Mouse (Mus musculus) midbrain, embryonic 13.5 days (tissue): Measurements from ENCODE around the gene Gm21887. TPM values are rescaled to one million over a fixed set of nuclear protein-coding genes. Genes with fewer than 3 reads are reported as not detected.
"Not testable (repeated sequence)": the region's sequence is repeated elsewhere in the genome, so short reads cannot be mapped to it uniquely, and the experiment has no call there.

Experiments used
- ATAC-seq: fragments of 200-750 bp; cut with Nextera tagmentation; 2 replicates; pipeline ENCODE4 v1.8.0; 2017; ENCODE audit warnings: mild to moderate bottlenecking, moderate TSS enrichment, moderate library complexity
- H3K27ac ChIP-seq: fragments of 300-500 bp; sonication (generic); 2 replicates; pipeline ENCODE4 v1.5.1; 2015; ENCODE audit warnings: inconsistent platforms, mild to moderate bottlenecking, moderate library complexity
- H3K27me3 ChIP-seq: fragments of 300-500 bp; sonication (generic); 2 replicates; pipeline ENCODE4 v1.6.1; 2015; ENCODE audit warnings: mild to moderate bottlenecking, inconsistent platforms
- H3K36me3 ChIP-seq: fragments of 300-500 bp; sonication (generic); 2 replicates; pipeline ENCODE4 v1.6.1; 2015; ENCODE audit warnings: mild to moderate bottlenecking, inconsistent platforms
- H3K4me1 ChIP-seq: fragments of 300-500 bp; sonication (generic); replicated peaks from 2 replicates; pipeline ENCODE4 v1.6.1; 2015; ENCODE audit warnings: inconsistent platforms
- H3K4me2 ChIP-seq: fragments of 300-500 bp; sonication (generic); replicated peaks from 2 replicates; pipeline ENCODE4 v1.6.1; 2015; ENCODE audit warnings: moderate library complexity, mild to moderate bottlenecking, inconsistent platforms
- H3K4me3 ChIP-seq: fragments of 300-500 bp; sonication (generic); replicated peaks from 2 replicates; pipeline ENCODE4 v1.5.1; 2015; ENCODE audit warnings: mild to moderate bottlenecking, inconsistent platforms
- H3K9ac ChIP-seq: fragments of 300-500 bp; sonication (generic); replicated peaks from 2 replicates; pipeline ENCODE4 v1.6.1; 2015; ENCODE audit warnings: mild to moderate bottlenecking, inconsistent platforms
- H3K9me3 ChIP-seq: fragments of 300-500 bp; sonication (generic); 2 replicates; pipeline ENCODE4 v1.6.1; 2016; ENCODE audit warnings: mild to moderate bottlenecking, inconsistent platforms
- WGBS: fragments of 180-500 bp; shearing (Covaris S2); methylation state at CpG from one replicate; pipeline ENCODE4 v1.1.7; 2015; 5-methylcytosine and 5-hydroxymethylcytosine counted together
- polyA plus RNA-seq: library from polyadenylated mRNA; unstranded; fragments of >200 nt; fragmentation: Nextera tagmentation; extraction: Ambion mirVana; gene quantifications from 2 replicates; pipeline ENCODE4 v1.2.1, GENCODE M21; 2015

The Gm21887 gene
- 164 and 183 TPM in 2 replicates for polyA plus RNA-seq

GRCm38 (mm10) chrX:170009016-170009750, at the start of gene Gm21887:
Gene Gm21887 (plus strand): TSS chrX:170009659.
- peaks cover 46% of the 10 kb centered on the region for H3K9me3 ChIP-seq
- H3K27ac ChIP-seq = peak within 1 kb of the TSS; percentile 70
- peak within 1 kb of the TSS; percentile 63 for H3K9ac ChIP-seq
- H3K4me1 ChIP-seq, H3K27me3 ChIP-seq: not testable (repeated sequence)
- peaks cover 19% of the 10 kb centered on the region for H3K36me3 ChIP-seq
- peak within 1 kb of the TSS; percentile 26; the same call in 1 of the 2 replicates for H3K4me2 ChIP-seq
- 68% methylated on average over 118 of the region's 118 CpGs for WGBS
- ATAC-seq = peak; percentile 91
- H3K4me3 ChIP-seq = peak within 1 kb of the TSS; percentile 46

- H3K9ac ChIP-seq = no peak overlapping the region
- ATAC-seq = no peak
- peaks cover 12% of the 10 kb centered on the region for H3K36me3 ChIP-seq
- no peaks in the 10 kb centered on the region for H3K4me1 ChIP-seq
- H3K9me3 ChIP-seq = peaks cover 26% of the 10 kb centered on the region
- no peak overlapping the region for H3K4me2 ChIP-seq
- no peaks in the 10 kb centered on the region for H3K27me3 ChIP-seq
- no peak overlapping the region for H3K4me3 ChIP-seq
- 96% methylated on average over 1 of the region's 1 CpGs for WGBS
- H3K27ac ChIP-seq = no peak overlapping the region
Observed at GRCm38 (mm10) chrX:169969337-169969736, 40.1 kb upstream of the Gm21887 start.

- H3K4me3 ChIP-seq, H3K4me2 ChIP-seq, H3K9ac ChIP-seq, H3K27me3 ChIP-seq, H3K27ac ChIP-seq, H3K4me1 ChIP-seq: not testable (repeated sequence)
- Histone ChIP-seq H3K9me3 (peaks cover 30% of the 10 kb centered on the region), H3K36me3 (peaks cover 12% of the 10 kb centered on the region)
- peak; percentile 29; the same call in 1 of the 2 replicates for ATAC-seq
- WGBS = 90% methylated on average over 3 of the region's 3 CpGs
Observed at GRCm38 (mm10) chrX:169969765-169970164, 39.7 kb upstream of the Gm21887 start.

- Histone ChIP-seq H3K9me3 (peaks cover 35% of the 10 kb centered on the region), H3K36me3 (peaks cover 12% of the 10 kb centered on the region)
- H3K9ac ChIP-seq, H3K4me3 ChIP-seq, H3K27me3 ChIP-seq, H3K4me2 ChIP-seq, ATAC-seq, H3K27ac ChIP-seq, H3K4me1 ChIP-seq: not testable (repeated sequence)
- 89% methylated on average over 7 of the region's 7 CpGs for whole genome bisulfite sequencing
Observed at GRCm38 (mm10) chrX:169970546-169970945, 38.9 kb upstream of the Gm21887 start.

- WGBS = 83% methylated on average over 6 of the region's 6 CpGs
- not testable (repeated sequence) for H3K27me3 ChIP-seq, H3K27ac ChIP-seq, ATAC-seq, H3K4me2 ChIP-seq, H3K4me1 ChIP-seq, H3K4me3 ChIP-seq, H3K9ac ChIP-seq
- Histone ChIP-seq H3K9me3 (peaks cover 39% of the 10 kb centered on the region), H3K36me3 (peaks cover 12% of the 10 kb centered on the region)
Observed at GRCm38 (mm10) chrX:169971562-169971961, 37.9 kb upstream of the Gm21887 start.

GRCm38 (mm10) chrX:169972131-169972530, 37.3 kb upstream of the Gm21887 start:
- not testable (repeated sequence) for H3K27ac ChIP-seq, H3K4me3 ChIP-seq, H3K27me3 ChIP-seq, H3K4me1 ChIP-seq, H3K4me2 ChIP-seq, H3K9ac ChIP-seq
- Histone ChIP-seq H3K36me3 (peaks cover 12% of the 10 kb centered on the region), H3K9me3 (peaks cover 41% of the 10 kb centered on the region)
- 79% methylated on average over 2 of the region's 2 CpGs for WGBS
- 0 out of 2 replicates have a peak, but pooled peaks have one; percentile 47 for ATAC-seq

- H3K27me3 ChIP-seq, H3K4me3 ChIP-seq, H3K4me2 ChIP-seq, H3K4me1 ChIP-seq, H3K9ac ChIP-seq, H3K27ac ChIP-seq, ATAC-seq: not testable (repeated sequence)
- Histone ChIP-seq H3K9me3 (peaks cover 44% of the 10 kb centered on the region), H3K36me3 (peaks cover 15% of the 10 kb centered on the region)
- WGBS = 80% methylated on average over 6 of the region's 6 CpGs
Observed at GRCm38 (mm10) chrX:169972791-169973494, 36.5 kb upstream of the Gm21887 start.

GRCm38 (mm10) chrX:169973806-169974205, 35.7 kb upstream of the Gm21887 start:
- WGBS = 63% methylated on average over 3 of the region's 3 CpGs

GRCm38 (mm10) chrX:169974456-169974855, 35.0 kb upstream of the Gm21887 start:
- 65% methylated on average over 4 of the region's 4 CpGs for WGBS
- not testable (repeated sequence) for H3K4me3 ChIP-seq, H3K4me2 ChIP-seq, H3K27ac ChIP-seq, H3K9ac ChIP-seq, H3K4me1 ChIP-seq, ATAC-seq, H3K27me3 ChIP-seq
- H3K9me3 ChIP-seq = peaks cover 59% of the 10 kb centered on the region
- H3K36me3 ChIP-seq = peaks cover 24% of the 10 kb centered on the region

More at GRCm38 (mm10) chrX:169973806-169974205, 35.7 kb upstream of the Gm21887 start:
- Histone ChIP-seq H3K9me3 (peaks cover 53% of the 10 kb centered on the region), H3K36me3 (peaks cover 22% of the 10 kb centered on the region)
- not testable (repeated sequence) for H3K27me3 ChIP-seq, ATAC-seq, H3K4me2 ChIP-seq, H3K4me3 ChIP-seq, H3K4me1 ChIP-seq, H3K27ac ChIP-seq, H3K9ac ChIP-seq

GRCm38 (mm10) chrX:169974974-169975373, 34.5 kb upstream of the Gm21887 start:
- not testable (repeated sequence) for ATAC-seq, H3K4me2 ChIP-seq, H3K4me1 ChIP-seq, H3K27me3 ChIP-seq, H3K27ac ChIP-seq, H3K9ac ChIP-seq, H3K4me3 ChIP-seq
- peaks cover 25% of the 10 kb centered on the region for H3K36me3 ChIP-seq
- WGBS = 79% methylated on average over 6 of the region's 6 CpGs
- H3K9me3 ChIP-seq = peaks cover 61% of the 10 kb centered on the region

- H3K4me1 ChIP-seq, H3K27me3 ChIP-seq, H3K4me2 ChIP-seq, ATAC-seq, H3K9ac ChIP-seq, H3K27ac ChIP-seq, H3K4me3 ChIP-seq: not testable (repeated sequence)
- 86% methylated on average over 3 of the region's 3 CpGs for WGBS
- Histone ChIP-seq H3K9me3 (peaks cover 59% of the 10 kb centered on the region), H3K36me3 (peaks cover 21% of the 10 kb centered on the region; the same call in 1 of the 2 replicates)
Observed at GRCm38 (mm10) chrX:169975681-169976131, 33.8 kb upstream of the Gm21887 start.

- Histone ChIP-seq H3K36me3 (peaks cover 21% of the 10 kb centered on the region; the same call in 1 of the 2 replicates), H3K9me3 (peaks cover 63% of the 10 kb centered on the region)
- not testable (repeated sequence) for ATAC-seq, H3K4me2 ChIP-seq, H3K27me3 ChIP-seq, H3K27ac ChIP-seq, H3K4me1 ChIP-seq, H3K9ac ChIP-seq, H3K4me3 ChIP-seq
- WGBS = 69% methylated on average over 5 of the region's 5 CpGs
Observed at GRCm38 (mm10) chrX:169976340-169976739, 33.1 kb upstream of the Gm21887 start.
